Mouse (Mus musculus) ES-Bruce4 (cell line): Measurements from ENCODE around the gene Samd10. TPM values are rescaled to one million over a fixed set of nuclear protein-coding genes. Genes with fewer than 3 reads are reported as not detected.

Source experiments
- H3K27ac ChIP-seq: 2 replicates; pipeline ENCODE4 v1.5.1; 2012; ENCODE audit warnings: low read length, inconsistent platforms; ENCODE audit not compliant: insufficient read depth
- H3K27me3 ChIP-seq: 2 replicates; pipeline ENCODE4 v1.6.1; 2012; ENCODE audit warnings: mild to moderate bottlenecking, low read length, inconsistent platforms; ENCODE audit not compliant: control insufficient read depth, poor library complexity, insufficient read depth, severe bottlenecking
- H3K36me3 ChIP-seq: 2 replicates; pipeline ENCODE4 v1.6.1; 2012; ENCODE audit warnings: inconsistent platforms, mild to moderate bottlenecking, low read length, moderate library complexity; ENCODE audit not compliant: control insufficient read depth, poor library complexity, insufficient read depth, severe bottlenecking
- H3K4me1 ChIP-seq: one replicate; pipeline ENCODE4 v1.8.1; 2011; ENCODE audit warnings: low read length; ENCODE audit not compliant: control insufficient read depth, insufficient read depth
- H3K4me3 ChIP-seq: 2 replicates; pipeline ENCODE4 v1.5.1; 2011; ENCODE audit warnings: low read depth, mild to moderate bottlenecking, low read length
- H3K9ac ChIP-seq: 2 replicates; pipeline ENCODE4 v1.6.1; 2012; ENCODE audit warnings: low read depth, mild to moderate bottlenecking, inconsistent platforms; ENCODE audit not compliant: poor library complexity, severe bottlenecking
- H3K9me3 ChIP-seq: replicated peaks from 2 replicates; pipeline ENCODE4 v1.6.1; 2012; ENCODE audit warnings: mild to moderate bottlenecking, low read length, inconsistent platforms; ENCODE audit not compliant: control insufficient read depth, poor library complexity, insufficient read depth, severe bottlenecking
- CTCF ChIP-seq: IDR thresholded peaks from one replicate; pipeline ENCODE4 v1.8.1; 2011; ENCODE audit warnings: low read depth, low read length
- EP300 ChIP-seq: IDR thresholded peaks from 2 replicates; pipeline ENCODE4 v1.6.1; 2011; ENCODE audit warnings: low read depth, low read length; ENCODE audit not compliant: insufficient read depth
- POLR2A ChIP-seq: IDR thresholded peaks from one replicate; pipeline ENCODE4 v1.8.1; 2011; ENCODE audit warnings: low read length; ENCODE audit not compliant: insufficient read depth
- polyA plus RNA-seq: library from polyadenylated mRNA; stranded (reverse); fragments of >200 nt; gene quantifications from 2 replicates; pipeline ENCODE4 v1.2.4, GENCODE M21; 2011; ENCODE audit warnings: low read depth; ENCODE audit not compliant: missing spikeins, insufficient read depth, insufficient read length

The Samd10 gene
- polyA plus RNA-seq, 1 experiment: 12.5 TPM

DNA sequence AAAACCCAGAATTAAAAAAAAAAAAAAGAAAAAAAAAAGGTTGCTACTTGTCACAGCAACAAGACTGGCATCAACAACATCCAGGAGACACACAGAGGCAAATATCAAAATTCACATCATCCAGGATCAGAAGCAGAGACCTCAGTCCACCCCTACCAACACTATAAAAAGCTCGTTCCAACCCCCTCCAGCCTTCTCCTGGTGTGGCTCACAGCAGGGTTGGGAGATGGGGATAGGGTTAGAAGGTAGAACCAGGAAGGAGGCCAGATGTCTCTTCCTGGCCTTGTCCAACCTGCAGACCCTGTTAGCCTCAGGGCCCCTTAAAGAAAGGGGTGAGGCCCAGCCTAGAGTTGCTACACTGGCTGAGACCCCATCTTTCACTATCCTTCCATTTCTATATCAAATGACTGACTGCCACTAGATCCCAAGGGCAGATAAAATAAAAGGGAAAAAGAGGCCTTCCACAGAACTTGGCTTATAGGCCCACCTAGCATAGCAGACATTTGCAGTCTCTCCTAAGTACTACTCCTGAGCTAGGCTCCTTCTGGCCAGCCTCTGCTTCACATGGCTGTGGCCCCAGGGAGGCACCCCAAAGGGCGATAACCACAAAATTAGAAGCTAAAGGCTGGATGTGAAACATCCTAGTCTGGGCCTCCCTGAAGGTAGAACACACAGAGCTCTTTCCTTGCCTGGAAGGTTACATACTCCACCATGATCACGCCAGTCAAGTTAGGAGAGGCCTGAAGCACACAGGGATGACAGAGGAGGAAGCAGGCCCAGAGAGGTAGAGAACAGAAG, 15.4 kb downstream of the Samd10 start:
- H3K4me3 ChIP-seq: no peak overlapping the region
- H3K36me3 ChIP-seq: peaks cover 6% of the 10 kb centered on the region; the same call in 1 of the 2 replicates
- H3K27ac ChIP-seq: no peak overlapping the region
- H3K27me3 ChIP-seq: no peaks in the 10 kb centered on the region
- no peaks in the 10 kb centered on the region for H3K4me1 ChIP-seq
- H3K9ac ChIP-seq: no peak overlapping the region
- TF ChIP-seq CTCF: no peak
- no peak for TF ChIP-seq EP300
- no peak for TF ChIP-seq POLR2A
- no peaks in the 10 kb centered on the region for H3K9me3 ChIP-seq

DNA sequence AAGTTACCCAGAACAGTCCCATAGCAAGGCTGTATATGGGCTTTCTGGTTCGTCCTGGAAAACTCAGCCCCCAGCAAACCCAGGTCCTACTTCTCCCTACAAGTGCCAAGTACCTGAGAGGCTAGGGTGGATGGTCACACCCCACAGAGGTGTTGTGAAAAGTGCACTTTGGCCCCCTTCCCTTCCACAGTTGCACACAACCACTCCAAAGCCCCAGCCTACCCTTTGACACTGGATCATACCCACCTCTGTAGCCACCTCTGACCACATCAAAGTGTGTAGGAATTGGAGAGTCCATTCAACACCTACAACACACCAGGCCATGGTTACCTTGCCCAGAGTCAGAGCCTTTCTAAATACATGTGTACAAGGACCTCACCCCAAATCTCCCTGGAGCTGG, 16.1 kb downstream of the Samd10 start:
- Histone ChIP-seq H3K27ac (no peak overlapping the region), H3K9ac (no peak overlapping the region), H3K27me3 (no peaks in the 10 kb centered on the region), H3K4me3 (no peak overlapping the region), H3K9me3 (no peaks in the 10 kb centered on the region), H3K36me3 (peaks cover 6% of the 10 kb centered on the region; the same call in 1 of the 2 replicates), H3K4me1 (no peaks in the 10 kb centered on the region)
- TF ChIP-seq CTCF (no peak), POLR2A (no peak), EP300 (no peak)

DNA sequence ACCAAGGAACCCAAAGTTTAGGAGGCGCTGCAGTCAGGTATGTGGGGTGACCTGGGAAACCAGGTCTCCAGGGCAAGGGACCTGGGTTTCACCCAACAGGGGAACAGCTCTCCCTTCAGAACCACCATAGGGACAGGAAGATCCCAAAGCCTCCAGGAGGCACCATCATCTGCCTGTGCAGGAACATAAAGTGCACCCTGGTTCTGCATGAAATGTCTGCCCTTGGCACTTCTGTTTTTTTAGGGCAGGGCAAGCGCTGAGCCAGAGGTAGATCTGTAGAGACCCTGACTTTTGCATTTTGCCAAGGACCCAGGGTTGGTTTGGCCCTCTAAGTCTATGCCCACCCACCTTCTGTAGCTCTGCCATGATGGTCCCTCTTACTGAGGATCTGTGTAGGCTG, 16.7 kb downstream of the Samd10 start:
- TF ChIP-seq EP300: no peak
- TF ChIP-seq POLR2A: no peak
- TF ChIP-seq CTCF: no peak
- no peak overlapping the region; the same call in 1 of the 2 replicates for H3K9ac ChIP-seq
- H3K27ac ChIP-seq: no peak overlapping the region
- H3K4me1 ChIP-seq: no peaks in the 10 kb centered on the region
- H3K9me3 ChIP-seq: no peaks in the 10 kb centered on the region
- peaks cover 6% of the 10 kb centered on the region; the same call in 1 of the 2 replicates for H3K36me3 ChIP-seq
- no peaks in the 10 kb centered on the region for H3K27me3 ChIP-seq
- H3K4me3 ChIP-seq: no peak overlapping the region

DNA sequence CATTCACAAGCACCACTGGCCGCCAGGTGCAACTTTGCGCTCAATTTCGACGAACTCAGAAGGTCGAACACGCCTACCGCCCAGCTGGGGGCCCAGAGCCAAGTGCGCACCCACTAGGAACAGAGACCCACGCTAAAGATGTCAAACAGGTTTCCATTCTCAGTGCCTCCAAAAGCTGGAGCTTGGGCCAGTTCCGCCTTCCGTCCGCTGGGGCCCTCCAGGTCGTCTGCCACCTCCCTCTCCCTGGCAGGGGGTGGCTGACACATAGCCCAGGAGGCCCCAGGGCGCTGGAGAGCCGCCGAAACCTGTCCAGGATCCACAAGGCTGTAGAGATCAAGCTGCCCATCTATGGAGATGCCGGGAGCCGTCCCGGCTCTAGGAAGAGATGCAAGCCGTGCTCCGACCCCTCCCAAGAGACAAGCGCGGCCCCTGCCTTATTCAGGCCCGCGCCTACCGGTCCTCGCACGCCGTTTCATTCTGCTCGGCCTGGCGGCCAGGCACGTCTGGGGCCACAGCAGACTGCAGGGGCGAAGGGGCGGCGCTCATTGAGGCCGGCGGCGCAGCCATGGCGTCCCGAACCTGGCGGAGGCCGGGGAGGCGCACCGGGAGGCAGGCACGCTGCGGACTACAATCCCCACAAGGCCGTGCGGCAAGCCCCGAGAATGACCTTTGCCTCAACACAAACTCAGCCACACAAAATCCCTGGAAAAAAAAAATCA, 17.5 kb downstream of the Samd10 start:
- no peaks in the 10 kb centered on the region for H3K9me3 ChIP-seq
- H3K4me1 ChIP-seq: no peaks in the 10 kb centered on the region
- H3K9ac ChIP-seq: peak overlapping the region; percentile 54
- TF ChIP-seq POLR2A (no peak), CTCF (no peak), EP300 (no peak)
- H3K27ac ChIP-seq: peak overlapping the region; percentile 18
- no peaks in the 10 kb centered on the region for H3K27me3 ChIP-seq
- no peaks in the 10 kb centered on the region for H3K36me3 ChIP-seq
- peak overlapping the region; percentile 84 for H3K4me3 ChIP-seq

DNA sequence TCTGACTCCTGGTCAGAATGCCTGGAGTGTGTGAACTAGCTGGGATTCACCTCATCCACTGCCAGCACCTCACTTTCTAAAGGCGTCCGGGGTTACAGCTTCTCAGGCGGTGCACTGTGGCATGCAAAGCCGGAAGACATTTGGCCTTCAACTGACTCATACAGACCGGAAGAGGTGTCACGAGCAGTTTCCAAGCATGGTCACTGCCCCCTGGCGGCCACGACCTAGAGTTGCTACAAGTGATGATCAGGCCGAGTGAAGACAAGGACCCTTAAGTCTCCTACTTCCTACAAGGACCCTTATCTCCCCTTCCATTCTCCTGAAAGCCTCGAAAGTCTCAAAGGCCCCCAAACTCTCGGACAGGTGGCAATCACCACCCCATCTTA, 18.0 kb downstream of the Samd10 start:
- no peaks in the 10 kb centered on the region for H3K27me3 ChIP-seq
- peak; percentile 25; the same call in 1 of the 2 replicates for TF ChIP-seq EP300
- peak; percentile 92 for TF ChIP-seq CTCF
- TF ChIP-seq POLR2A: no peak
- no peaks in the 10 kb centered on the region for H3K4me1 ChIP-seq
- H3K9ac ChIP-seq: peak overlapping the region; percentile 54
- H3K36me3 ChIP-seq: no peaks in the 10 kb centered on the region
- no peaks in the 10 kb centered on the region for H3K9me3 ChIP-seq
- peak overlapping the region; percentile 18 for H3K27ac ChIP-seq
- H3K4me3 ChIP-seq: peak overlapping the region; percentile 84
